In the genomic region with DNA sequence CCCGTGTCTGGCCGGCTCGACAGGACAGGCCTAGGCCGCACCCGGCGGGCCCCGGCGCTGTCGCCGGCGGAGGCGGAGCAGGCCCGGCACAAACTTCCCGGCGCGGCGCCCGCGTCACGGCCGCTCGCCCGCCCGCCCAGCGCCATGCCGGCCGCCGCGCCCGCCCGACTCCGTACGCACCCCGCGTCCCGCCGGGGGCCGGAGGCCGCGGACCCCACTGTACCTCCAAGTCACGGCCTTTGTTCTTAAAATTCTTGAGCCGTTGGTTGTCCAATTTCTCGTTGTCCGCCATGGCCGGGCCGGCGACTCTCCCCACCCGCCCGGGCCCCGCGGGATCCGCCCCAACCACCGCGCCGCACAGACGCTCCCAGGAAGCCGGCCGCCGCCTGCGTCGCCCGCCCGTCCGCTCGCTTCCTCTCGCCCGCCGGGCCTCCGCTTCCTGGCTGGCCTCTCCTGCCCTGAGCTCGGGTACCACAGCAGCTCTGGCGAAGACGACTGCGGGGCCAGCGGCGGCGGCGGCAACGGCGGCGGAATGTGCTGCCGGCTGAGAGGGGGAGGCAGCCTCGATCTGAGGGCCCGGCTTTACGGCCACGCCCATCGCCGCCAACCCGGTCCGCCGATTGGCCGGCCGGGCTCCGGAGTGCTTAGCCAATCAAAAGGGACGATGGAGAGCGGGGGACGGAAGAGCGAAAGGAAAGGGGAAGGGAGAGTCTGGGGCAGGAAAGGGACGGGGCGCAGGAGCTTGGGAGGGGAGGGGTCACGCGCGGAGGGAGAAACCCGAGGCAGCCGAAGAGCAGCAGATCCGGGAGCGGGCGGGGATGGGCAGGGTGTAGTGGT, we compare ENCODE assay signal across 8 mouse cellular contexts. TPM values are rescaled to one million over a fixed set of nuclear protein-coding genes. Genes with fewer than 3 reads are reported as not detected.
DNase-seq lines count a peak whose midpoint lies in the region; ATAC-seq lines count a peak whose summit lies in the region.

A gene (minus strand): TSS at position 605 of the 837 bp plus-strand sequence.

- H3K36me3 ChIP-seq in hindbrain, embryonic 14.5 days (replicated peaks; ENCODE audit: control insufficient read depth, insufficient read depth), result no peaks in the 10 kb centered on the region

- peak; percentile 98 for ATAC-seq in hindbrain, embryonic 14.5 days (ENCODE audit: low FRiP score)

- peaks cover 22% of the 10 kb centered on the region for H3K4me1 ChIP-seq in hindbrain, embryonic 14.5 days (replicated peaks; ENCODE audit: control insufficient read depth, insufficient read depth, low read length)

- H3K27me3 ChIP-seq in hindbrain, embryonic 14.5 days (ENCODE audit: control insufficient read depth, insufficient read depth, low read length), result 0 out of 2 replicates have a peak, but pooled peaks cover 3% of the 10 kb centered on the region

- H3K4me2 ChIP-seq in hindbrain, embryonic 14.5 days (replicated peaks), result peak within 1 kb of the TSS; percentile 74

- under 1% methylated on average over 95 of the region's 107 CpGs for whole genome bisulfite sequencing in hindbrain, embryonic 14.5 days

- peak; percentile 98 for DNase-seq in R1 (ENCODE audit: low read depth, low spot score)
- peak; percentile 93 to 96 for DNase-seq in cerebellum, postnatal 25 days
- DNase-seq in frontal cortex, postnatal 25 days (ENCODE audit: low spot score in 2 of 2), result peak; percentile 80 to 87
- DNase-seq in hindbrain, embryonic 14.5 days (ENCODE audit: low spot score), result peak; percentile 93
- peak; percentile 94 for DNase-seq in layer of hippocampus, postnatal 36 days
- peak; percentile 96 for DNase-seq in lung, postnatal 36 days
- DNase-seq in retina, postnatal 1 day, result peak; percentile 99
- DNase-seq in urinary bladder, adult 18-20 months (ENCODE audit: low spot score in 2 of 2), result peak; percentile 85 to 92

- peak within 1 kb of the TSS; percentile 91 for H3K9ac ChIP-seq in hindbrain, embryonic 14.5 days

- H3K27ac ChIP-seq in hindbrain, embryonic 14.5 days, result peak within 1 kb of the TSS; percentile 95

- H3K9me3 ChIP-seq in hindbrain, embryonic 14.5 days (ENCODE audit: control insufficient read depth, low read length), result no peaks in the 10 kb centered on the region

- peak within 1 kb of the TSS; percentile 82 for H3K4me3 ChIP-seq in hindbrain, embryonic 14.5 days (replicated peaks; ENCODE audit: low read length)

RNA-seq across cellular contexts. Expression of the gene that starts here (rescaled TPM):
- 40.9 and 49.1 TPM in 2 replicates for polyA plus RNA-seq in hindbrain, embryonic 14.5 days (2014; fragmentation: Nextera tagmentation; extraction: Ambion mirVana)
- total RNA-seq in layer of hippocampus, postnatal 36 days (2021), result 100 to 1,000 TPM in 1 of 2 experiments, 10 to 100 TPM in 1; 86.8 to 109 TPM

Comparison
In these comparisons a context has a peak if more than half of its experiments do, and no peak if none do; other contexts are left out.
1. Peak in every context shown above with its lines: DNase-seq, ATAC-seq, H3K4me3 ChIP-seq and H3K27ac ChIP-seq.